Mouse (Mus musculus) liver, adult 2 months (tissue): ENCODE measurements around the gene Dpep2nb.

Source experiments
- CTCF ChIP-seq: fragments of 200-500 bp; IDR thresholded peaks from 2 replicates; pipeline ENCODE4 v1.5.1; 2011; ENCODE audit warnings: low read depth, low read length, control low read depth
- POLR2A ChIP-seq: fragments of 200-500 bp; IDR thresholded peaks from 2 replicates; pipeline ENCODE4 v1.6.1; 2011; ENCODE audit warnings: low read length, control low read depth; ENCODE audit not compliant: insufficient read depth; ENCODE audit errors: extremely low read depth

- no peak for TF ChIP-seq CTCF
- TF ChIP-seq POLR2A = no peak
These were observed 38.4 kb upstream of the Dpep2nb start for GRCm38 (mm10) chr8:106044151-106044550.
